Mouse (Mus musculus): ENCODE results near the gene Bet1l.

- TF ChIP-seq POLR2A (IDR thresholded peaks at IDR 0.05; ENCODE audit: low read depth, low read length) = no peak
- peak; percentile 87; the same call in 1 of the 2 replicates for TF ChIP-seq CTCF (IDR thresholded peaks at IDR 0.05; ENCODE audit: extremely low read depth, insufficient read length, insufficient replicate concordance, low read depth, low read length)
Measured at GRCm38 (mm10) chr7:140844905-140845665, 12.3 kb downstream of the Bet1l start, which contains the start of gene Scgb1c1.

All from small intestine, adult 2 months (tissue).